Mouse (Mus musculus) kidney, embryonic 14.5 days (tissue): ENCODE data around the gene Magi3. TPM values are rescaled to one million over a fixed set of nuclear protein-coding genes. Genes with fewer than 3 reads are reported as not detected.

Experiments
- ATAC-seq: fragments of 200-750 bp; cut with Nextera tagmentation; 2 replicates; pipeline ENCODE4 v1.8.0; 2017; ENCODE audit warnings: moderate number of reproducible peaks, mild to moderate bottlenecking, moderate TSS enrichment, moderate library complexity; ENCODE audit not compliant: low FRiP score, low TSS enrichment
- H3K27ac ChIP-seq: fragments of 300-500 bp; sonication (generic); 2 replicates; pipeline ENCODE4 v1.5.1; 2014; ENCODE audit warnings: low read depth, mild to moderate bottlenecking, low read length, moderate library complexity, mixed read lengths
- H3K27me3 ChIP-seq: fragments of 300-500 bp; sonication (generic); 2 replicates; pipeline ENCODE4 v1.6.1; 2014; ENCODE audit warnings: mild to moderate bottlenecking, low read length; ENCODE audit not compliant: control insufficient read depth, insufficient read depth
- H3K36me3 ChIP-seq: fragments of 300-500 bp; sonication (generic); 2 replicates; pipeline ENCODE4 v1.6.1; 2014; ENCODE audit warnings: low read length, mixed read lengths; ENCODE audit not compliant: control insufficient read depth, insufficient read depth
- H3K4me1 ChIP-seq: fragments of 300-500 bp; sonication (generic); 2 replicates; pipeline ENCODE4 v1.6.1; 2014; ENCODE audit warnings: low read length, mixed read lengths; ENCODE audit not compliant: control insufficient read depth, insufficient read depth
- H3K4me2 ChIP-seq: fragments of 300-500 bp; sonication (generic); replicated peaks from 2 replicates; pipeline ENCODE4 v1.6.1; 2014; ENCODE audit warnings: low read depth, mild to moderate bottlenecking, low read length
- H3K4me3 ChIP-seq: fragments of 300-500 bp; sonication (generic); 2 replicates; pipeline ENCODE4 v1.5.1; 2014; ENCODE audit warnings: mild to moderate bottlenecking, low read length
- H3K9ac ChIP-seq: fragments of 300-500 bp; sonication (generic); 2 replicates; pipeline ENCODE4 v1.6.1; 2014; ENCODE audit warnings: low read depth, mild to moderate bottlenecking, low read length, moderate library complexity
- H3K9me3 ChIP-seq: fragments of 300-500 bp; sonication (generic); 2 replicates; pipeline ENCODE4 v1.6.1; 2016; ENCODE audit warnings: low read length; ENCODE audit not compliant: control insufficient read depth
- WGBS: fragments of 180-500 bp; shearing (Covaris S2); extraction: QIAGEN DNeasy Blood & Tissue Kit; methylation state at CpG from one replicate; pipeline ENCODE4 v1.1.7; 2014; 5-methylcytosine and 5-hydroxymethylcytosine counted together
- polyA plus RNA-seq: library from polyadenylated mRNA; unstranded; fragments of >200 nt; fragmentation: Nextera tagmentation; extraction: Ambion mirVana; gene quantifications from 2 replicates; pipeline ENCODE4 v1.2.1, GENCODE M21; 2014

Magi3 gene
- polyA plus RNA-seq, 1 experiment from 2014 or later: 9.5 TPM

DNA sequence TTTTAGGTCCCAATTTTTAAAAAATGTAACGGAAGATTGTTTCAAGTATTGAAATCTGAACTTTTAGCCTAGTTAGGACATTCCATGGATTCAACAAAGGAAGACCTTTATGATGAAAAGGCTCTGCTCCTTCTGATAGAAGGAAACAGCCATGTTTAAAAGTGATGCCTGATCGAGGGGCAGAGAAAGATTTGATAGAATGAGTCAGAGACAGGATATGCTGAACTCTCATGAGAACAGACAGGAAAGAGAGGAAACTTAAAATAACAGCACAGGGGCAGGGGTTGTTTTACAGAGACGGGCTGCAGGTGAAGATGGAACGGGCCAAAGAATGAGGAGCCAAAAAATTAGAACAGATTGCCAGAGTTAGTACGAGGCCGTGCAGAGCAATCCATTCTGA, 59.6 kb downstream of the Magi3 start:
- H3K4me3 ChIP-seq: no peak overlapping the region
- no peaks in the 10 kb centered on the region for H3K9me3 ChIP-seq
- H3K27me3 ChIP-seq: no peaks in the 10 kb centered on the region
- WGBS: 86% methylated on average over 6 of the region's 6 CpGs
- H3K36me3 ChIP-seq: no peaks in the 10 kb centered on the region
- H3K9ac ChIP-seq: no peak overlapping the region
- H3K4me2 ChIP-seq: no peak overlapping the region
- H3K4me1 ChIP-seq: no peaks in the 10 kb centered on the region
- ATAC-seq: no peak
- no peak overlapping the region for H3K27ac ChIP-seq

DNA sequence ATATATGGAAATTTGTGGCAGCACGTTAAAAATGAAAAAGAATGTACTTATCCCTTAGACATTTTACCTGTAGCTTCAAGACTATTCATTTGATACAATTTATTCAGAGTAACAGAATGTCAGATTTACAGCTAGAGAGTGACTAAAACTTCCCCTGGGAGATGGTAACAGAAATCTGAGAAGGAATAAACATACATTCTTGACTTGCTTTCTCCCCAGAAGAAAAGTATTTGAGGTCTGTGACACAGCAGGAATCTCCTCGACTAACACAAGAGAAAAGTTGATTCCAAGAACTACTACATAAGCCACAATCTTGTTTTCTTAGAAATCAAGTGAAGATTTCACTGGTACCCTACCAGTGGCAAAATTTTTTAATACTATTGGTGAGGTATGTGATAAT, 70.0 kb downstream of the Magi3 start:
- Histone ChIP-seq H3K4me3 (no peak overlapping the region), H3K4me2 (no peak overlapping the region), H3K9me3 (no peaks in the 10 kb centered on the region), H3K9ac (no peak overlapping the region), H3K4me1 (no peaks in the 10 kb centered on the region), H3K27ac (no peak overlapping the region), H3K36me3 (no peaks in the 10 kb centered on the region), H3K27me3 (no peaks in the 10 kb centered on the region)
- WGBS: 56% methylated on average over 2 of the region's 2 CpGs
- no peak for ATAC-seq

DNA sequence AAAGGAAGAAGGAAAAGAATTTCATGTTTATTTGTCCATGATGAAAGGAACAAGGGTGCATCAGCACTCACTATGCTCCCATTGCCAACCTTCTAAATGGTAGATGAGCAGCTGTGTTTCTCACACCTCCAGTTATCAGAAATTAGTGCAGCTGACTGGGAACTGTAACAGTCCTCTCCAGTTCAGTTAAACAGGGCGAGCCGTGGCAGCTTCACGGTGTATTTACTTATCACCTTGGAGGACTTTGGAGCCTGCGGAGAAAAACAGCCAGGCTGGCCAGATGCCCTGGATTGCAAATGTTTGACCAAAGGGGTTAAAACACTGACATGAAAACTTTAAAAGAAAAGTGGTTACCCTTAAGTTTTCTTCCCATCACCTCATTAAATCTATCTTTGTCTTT, 77.8 kb downstream of the Magi3 start:
- Histone ChIP-seq H3K27me3 (no peaks in the 10 kb centered on the region), H3K36me3 (no peaks in the 10 kb centered on the region), H3K4me3 (no peak overlapping the region), H3K4me1 (no peaks in the 10 kb centered on the region), H3K27ac (no peak overlapping the region), H3K9me3 (no peaks in the 10 kb centered on the region), H3K9ac (no peak overlapping the region), H3K4me2 (no peak overlapping the region)
- WGBS: 24% methylated on average over 4 of the region's 4 CpGs
- no peak for ATAC-seq

- Histone ChIP-seq H3K9me3 (no peaks in the 10 kb centered on the region), H3K27ac (no peak overlapping the region), H3K27me3 (no peaks in the 10 kb centered on the region), H3K4me2 (no peak overlapping the region), H3K9ac (no peak overlapping the region), H3K36me3 (no peaks in the 10 kb centered on the region), H3K4me1 (no peaks in the 10 kb centered on the region), H3K4me3 (no peak overlapping the region)
- no peak for ATAC-seq
- WGBS: 80% methylated on average over 4 of the region's 4 CpGs
Observed at GRCm38 (mm10) chr3:104138953-104139450, 81.2 kb downstream of the Magi3 start.

GRCm38 (mm10) chr3:104125628-104126027, 94.5 kb downstream of the Magi3 start:
- WGBS: 58% methylated on average over 1 of the region's 1 CpGs
- H3K27ac ChIP-seq: no peak overlapping the region

DNA sequence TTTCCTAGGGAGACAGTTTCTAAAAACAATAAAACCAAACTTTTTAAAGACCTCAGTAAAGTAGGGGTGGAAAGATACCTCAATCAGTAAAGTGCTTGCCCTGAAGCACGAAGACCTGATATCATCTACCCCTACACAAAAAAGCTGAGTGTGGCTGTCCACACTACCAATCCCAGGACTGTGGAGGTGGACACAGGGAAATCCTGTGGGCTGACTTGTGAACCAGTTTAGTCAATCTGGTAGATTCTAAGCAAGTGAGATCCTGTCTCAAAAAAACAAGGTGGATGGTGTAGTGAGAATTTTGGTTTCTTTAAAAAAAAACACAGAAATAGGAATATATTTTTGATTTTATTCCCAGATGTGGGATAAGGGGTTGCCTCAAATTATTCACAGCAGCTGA, 96.3 kb downstream of the Magi3 start:
- no peaks in the 10 kb centered on the region for H3K36me3 ChIP-seq
- H3K27me3 ChIP-seq: no peaks in the 10 kb centered on the region
- ATAC-seq: no peak
- H3K4me2 ChIP-seq: no peak overlapping the region
- H3K4me3 ChIP-seq: no peak overlapping the region
- no peaks in the 10 kb centered on the region for H3K4me1 ChIP-seq
- H3K27ac ChIP-seq: no peak overlapping the region
- no peak overlapping the region for H3K9ac ChIP-seq
- WGBS: 84% methylated on average over 1 of the region's 1 CpGs
- no peaks in the 10 kb centered on the region for H3K9me3 ChIP-seq

More at GRCm38 (mm10) chr3:104125628-104126027, 94.5 kb downstream of the Magi3 start:
- H3K36me3 ChIP-seq: no peaks in the 10 kb centered on the region
- H3K9me3 ChIP-seq: no peaks in the 10 kb centered on the region
- H3K4me1 ChIP-seq: no peaks in the 10 kb centered on the region
- H3K4me3 ChIP-seq: no peak overlapping the region
- H3K9ac ChIP-seq: no peak overlapping the region
- H3K4me2 ChIP-seq: no peak overlapping the region
- H3K27me3 ChIP-seq: no peaks in the 10 kb centered on the region
- ATAC-seq: no peak

- H3K27ac ChIP-seq: no peak overlapping the region
- no peak overlapping the region for H3K4me3 ChIP-seq
- H3K4me1 ChIP-seq: no peaks in the 10 kb centered on the region
- H3K36me3 ChIP-seq: no peaks in the 10 kb centered on the region
- H3K9ac ChIP-seq: no peak overlapping the region
- H3K27me3 ChIP-seq: no peaks in the 10 kb centered on the region
- H3K9me3 ChIP-seq: no peaks in the 10 kb centered on the region
- no peak overlapping the region for H3K4me2 ChIP-seq
- 75% methylated on average over 3 of the region's 3 CpGs for WGBS
- no peak for ATAC-seq
Observed at GRCm38 (mm10) chr3:104109478-104109877, 110.7 kb downstream of the Magi3 start.

GRCm38 (mm10) chr3:104104942-104105341, 115.2 kb downstream of the Magi3 start:
- 63% methylated on average over 1 of the region's 1 CpGs for WGBS
- no peaks in the 10 kb centered on the region for H3K36me3 ChIP-seq

DNA sequence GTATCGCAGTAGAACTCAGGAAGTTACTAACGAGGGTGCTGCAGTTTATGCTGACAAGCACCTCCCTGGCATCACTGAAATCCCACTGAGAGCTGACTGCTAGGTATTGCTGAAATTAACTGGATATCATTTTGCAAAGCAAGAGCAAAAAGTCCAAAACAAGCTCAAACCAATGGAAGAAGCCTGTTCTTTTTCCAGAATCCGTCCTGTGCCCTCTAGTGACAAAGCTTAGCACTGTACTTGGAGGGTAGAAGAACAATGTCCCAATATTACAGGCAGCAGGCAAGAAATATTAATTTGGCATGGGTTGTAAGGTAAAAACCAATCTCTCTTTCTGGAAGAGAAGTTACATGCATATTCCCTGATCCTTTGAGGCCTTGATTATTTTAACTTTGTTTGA, 118.5 kb downstream of the Magi3 start:
- ATAC-seq: no peak
- no peak overlapping the region for H3K27ac ChIP-seq
- no peaks in the 10 kb centered on the region for H3K4me1 ChIP-seq
- H3K9ac ChIP-seq: no peak overlapping the region
- H3K27me3 ChIP-seq: no peaks in the 10 kb centered on the region
- H3K4me3 ChIP-seq: no peak overlapping the region
- no peak overlapping the region for H3K4me2 ChIP-seq
- no peaks in the 10 kb centered on the region for H3K9me3 ChIP-seq
- WGBS: 76% methylated on average over 3 of the region's 3 CpGs
- H3K36me3 ChIP-seq: no peaks in the 10 kb centered on the region

More at GRCm38 (mm10) chr3:104104942-104105341, 115.2 kb downstream of the Magi3 start:
- H3K27me3 ChIP-seq: no peaks in the 10 kb centered on the region
- H3K4me1 ChIP-seq: no peaks in the 10 kb centered on the region
- H3K4me3 ChIP-seq: no peak overlapping the region
- H3K9me3 ChIP-seq: no peaks in the 10 kb centered on the region
- no peak overlapping the region for H3K27ac ChIP-seq
- H3K9ac ChIP-seq: no peak overlapping the region
- H3K4me2 ChIP-seq: no peak overlapping the region
- no peak for ATAC-seq
